8 mouse cellular contexts compared by ENCODE assay signal in the genomic region with DNA sequence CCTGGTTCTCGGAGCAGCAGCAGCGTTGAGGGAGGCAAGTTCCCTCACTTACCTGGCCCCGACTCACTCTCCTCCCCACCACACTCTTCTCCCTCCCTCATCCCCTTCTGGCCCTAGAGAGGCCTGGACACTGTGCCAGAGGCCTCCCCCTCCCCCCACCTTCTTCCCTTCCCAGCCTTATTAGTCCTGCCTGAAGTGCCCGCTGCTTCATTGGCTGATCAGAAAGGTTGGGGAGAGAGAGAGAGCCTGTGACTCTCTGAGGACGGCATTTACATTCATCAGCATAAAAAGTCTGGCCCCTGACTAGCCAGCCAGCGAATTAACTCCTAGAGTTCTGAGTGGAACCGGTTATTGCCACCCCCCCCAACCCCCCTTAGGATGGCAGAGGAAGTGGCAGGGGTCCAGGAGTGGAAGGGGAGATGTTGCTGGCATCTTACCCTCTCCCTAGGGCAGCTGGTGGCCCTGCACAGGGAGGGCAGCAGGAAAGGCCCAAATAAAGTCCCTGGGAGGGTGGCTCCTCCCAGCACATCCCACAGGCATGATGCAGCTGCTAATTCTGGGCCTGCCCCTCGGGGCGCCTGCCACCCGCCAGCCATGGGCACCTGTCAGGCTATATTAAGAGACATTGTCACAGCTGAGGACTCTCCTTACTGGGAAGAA. TPM values are rescaled to one million over a fixed set of nuclear protein-coding genes. Genes with fewer than 3 reads are reported as not detected.
A peak's percentile ranks its signal among the peaks of the same experiment; 100 is the strongest.
DNase-seq lines count a peak whose midpoint lies in the region; ATAC-seq and TF ChIP-seq lines count a peak whose summit lies in the region.

No protein-coding gene starts in this region.

- 19% methylated on average over 10 of the region's 10 CpGs for WGBS in neural tube, embryonic 11.5 days
- WGBS in heart, embryonic 14.5 days, result 18% methylated on average over 10 of the region's 10 CpGs
- 17% methylated on average over 10 of the region's 10 CpGs for WGBS in midbrain, embryonic 10.5 days
- WGBS in lung, adult 2 months, result 47% methylated on average over 10 of the region's 10 CpGs

- ATAC-seq in neural tube, embryonic 11.5 days (ENCODE audit: insufficient read depth, low FRiP score, low TSS enrichment), result no peak
- ATAC-seq in heart, embryonic 14.5 days (ENCODE audit: insufficient number of reproducible peaks, insufficient read depth, low FRiP score, low read depth), result peak; percentile 54
- ATAC-seq in activated CD4-positive, CD25-positive, alpha-beta regulatory T cell, adult 4 months, result no peak

- peak overlapping the region; percentile 60 for H3K27ac ChIP-seq in neural tube, embryonic 11.5 days (ENCODE audit: low read depth, low read length)
- peak overlapping the region; percentile 69 for H3K27ac ChIP-seq in embryonic fibroblast, embryonic 13.5 days (ENCODE audit: insufficient read depth, low read length)
- peak overlapping the region; percentile 96 to 99 for H3K27ac ChIP-seq in heart, embryonic 14.5 days (replicated peaks in 1 of 2; ENCODE audit: control insufficient read depth in 1 of 2, insufficient read depth in 1 of 2, low read depth in 2 of 2, low read length in 2 of 2)
- H3K27ac ChIP-seq in midbrain, embryonic 10.5 days (replicated peaks), result peak overlapping the region; percentile 78

- peak overlapping the region; percentile 24 for H3K4me2 ChIP-seq in neural tube, embryonic 11.5 days (ENCODE audit: low read depth)
- H3K4me2 ChIP-seq in heart, embryonic 14.5 days (ENCODE audit: low read length), result peak overlapping the region; percentile 89

- H3K27me3 ChIP-seq in neural tube, embryonic 11.5 days (ENCODE audit: control insufficient read depth, insufficient read depth, low read length), result no peaks in the 10 kb centered on the region
- H3K27me3 ChIP-seq in heart, embryonic 14.5 days (ENCODE audit: control insufficient read depth, insufficient read depth, low read length), result no peaks in the 10 kb centered on the region
- peaks cover under 1% of the 10 kb centered on the region for H3K27me3 ChIP-seq in midbrain, embryonic 10.5 days (ENCODE audit: low read depth, poor library complexity, severe bottlenecking)

- peaks cover 12% of the 10 kb centered on the region for H3K36me3 ChIP-seq in neural tube, embryonic 11.5 days (ENCODE audit: control insufficient read depth, insufficient read depth, low read length)
- peaks cover 33% of the 10 kb centered on the region for H3K36me3 ChIP-seq in heart, embryonic 14.5 days (ENCODE audit: control insufficient read depth, insufficient read depth, low read length)
- H3K36me3 ChIP-seq in midbrain, embryonic 10.5 days, result peaks cover 50% of the 10 kb centered on the region

- peak; percentile 42 for DNase-seq in neural tube, embryonic 11.5 days (ENCODE audit: low spot score)
- no peak for DNase-seq in neural tube, embryonic 10.5 days (ENCODE audit: extremely low spot score, low spot score)
- DNase-seq in midbrain, embryonic 10.5 days (ENCODE audit: low spot score), result peak; percentile 31
- no peak for DNase-seq in ovary, postnatal 10 days (ENCODE audit: low spot score)
- no peak for DNase-seq in lung, adult 2 months

- no peak for TF ChIP-seq CTCF in embryonic fibroblast, embryonic 13.5 days (IDR thresholded peaks at IDR 0.05; ENCODE audit: borderline replicate concordance, insufficient read depth, low read length)
- TF ChIP-seq CTCF in lung, adult 2 months (IDR thresholded peaks at IDR 0.05; ENCODE audit: insufficient read depth, low read length), result no peak

- peak overlapping the region; percentile 14; the same call in 1 of the 2 replicates for H3K9ac ChIP-seq in neural tube, embryonic 11.5 days (ENCODE audit: low read length)
- H3K9ac ChIP-seq in heart, embryonic 14.5 days (ENCODE audit: low read length), result peak overlapping the region; percentile 97

- no peaks in the 10 kb centered on the region for H3K9me3 ChIP-seq in neural tube, embryonic 11.5 days (ENCODE audit: control insufficient read depth, low read length)
- no peaks in the 10 kb centered on the region for H3K9me3 ChIP-seq in heart, embryonic 14.5 days (ENCODE audit: control insufficient read depth, low read length)
- H3K9me3 ChIP-seq in midbrain, embryonic 10.5 days (replicated peaks), result no peaks in the 10 kb centered on the region

- H3K4me3 ChIP-seq in neural tube, embryonic 11.5 days (ENCODE audit: low read depth, low read length), result peak overlapping the region; percentile 12; the same call in 1 of the 2 replicates
- no peak overlapping the region for H3K4me3 ChIP-seq in embryonic fibroblast, embryonic 13.5 days (ENCODE audit: insufficient read depth, low read length)
- H3K4me3 ChIP-seq in heart, embryonic 14.5 days (ENCODE audit: control insufficient read depth in 1 of 2, insufficient read depth in 1 of 2, low read depth in 1 of 2, low read length in 2 of 2), result peak overlapping the region; percentile 5 to 18; a peak in 2 of 4 replicates
- H3K4me3 ChIP-seq in midbrain, embryonic 10.5 days, result peak overlapping the region; percentile 31
- H3K4me3 ChIP-seq in lung, adult 2 months (replicated peaks; ENCODE audit: extremely low read depth, low read depth, low read length), result no peak overlapping the region

- TF ChIP-seq POLR2A in embryonic fibroblast, embryonic 13.5 days (IDR thresholded peaks at IDR 0.05; ENCODE audit: low read depth, low read length), result no peak
- TF ChIP-seq POLR2A in lung, adult 2 months (IDR thresholded peaks at IDR 0.05; ENCODE audit: borderline replicate concordance, extremely low read depth, low read depth, low read length), result no peak

- H3K4me1 ChIP-seq in neural tube, embryonic 11.5 days (ENCODE audit: control insufficient read depth, insufficient read depth, low read length), result peaks cover 22% of the 10 kb centered on the region
- H3K4me1 ChIP-seq in embryonic fibroblast, embryonic 13.5 days (ENCODE audit: control insufficient read depth, insufficient read depth, low read length), result peaks cover 19% of the 10 kb centered on the region
- peaks cover 40 to 52% of the 10 kb centered on the region in 2 experiments for H3K4me1 ChIP-seq in heart, embryonic 14.5 days (ENCODE audit: control insufficient read depth in 2 of 2, insufficient read depth in 2 of 2, low read length in 2 of 2)
- H3K4me1 ChIP-seq in midbrain, embryonic 10.5 days, result peaks cover 61% of the 10 kb centered on the region
- H3K4me1 ChIP-seq in lung, adult 2 months (ENCODE audit: control insufficient read depth, insufficient read depth, low read length), result peaks cover 6% of the 10 kb centered on the region

RNA-seq across cellular contexts. Expression of gene Dnajb5, which starts 4.0 kb away (rescaled TPM):
- 21.3 and 21.5 TPM in 2 replicates for polyA plus RNA-seq in neural tube, embryonic 11.5 days (2014; fragmentation: Nextera tagmentation; extraction: Ambion mirVana)
- polyA plus RNA-seq in embryonic fibroblast, embryonic 13.5 days (2011; ENCODE audit: insufficient read length, low read depth, missing spikeins), result 31.3 and 38.5 TPM in 2 replicates
- 17.9 and 18.3 TPM in 2 replicates for polyA plus RNA-seq in heart, embryonic 14.5 days (2014; fragmentation: Nextera tagmentation; extraction: Ambion mirVana)
- 14.9 and 22.6 TPM in 2 replicates for polyA plus RNA-seq in midbrain, embryonic 10.5 days (2016; fragmentation: Nextera tagmentation; extraction: Ambion mirVana)
- 20.0 and 22.1 TPM in 2 replicates for polyA plus RNA-seq in lung, adult 2 months (2012; rRNA removed)
- polyA plus RNA-seq in activated CD4-positive, CD25-positive, alpha-beta regulatory T cell, adult 4 months (2017; shearing (Covaris generic)), result 1 to 10 TPM; 6.0 to 7.2 TPM

RNA-seq across cellular contexts. Expression of gene 1700022I11Rik, which starts 15.8 kb away (rescaled TPM):
- polyA plus RNA-seq in neural tube, embryonic 11.5 days (2014; fragmentation: Nextera tagmentation; extraction: Ambion mirVana), result 0.39 and 0.56 TPM in 2 replicates
- not detected in 2 replicates for polyA plus RNA-seq in embryonic fibroblast, embryonic 13.5 days (2011; ENCODE audit: insufficient read length, low read depth, missing spikeins)
- 0.57 and 0.70 TPM in 2 replicates for polyA plus RNA-seq in heart, embryonic 14.5 days (2014; fragmentation: Nextera tagmentation; extraction: Ambion mirVana)
- polyA plus RNA-seq in midbrain, embryonic 10.5 days (2016; fragmentation: Nextera tagmentation; extraction: Ambion mirVana), result 0.47 and 0.59 TPM in 2 replicates
- not detected in 2 replicates for polyA plus RNA-seq in lung, adult 2 months (2012; rRNA removed)
- under 1 TPM in 1 of 2 experiments, not detected in 1; 0.25 TPM for polyA plus RNA-seq in activated CD4-positive, CD25-positive, alpha-beta regulatory T cell, adult 4 months (2017; shearing (Covaris generic))

RNA-seq across cellular contexts. Expression of gene Phf24, which starts 37.1 kb away (rescaled TPM):
- 2.7 and 3.6 TPM in 2 replicates for polyA plus RNA-seq in neural tube, embryonic 11.5 days (2014; fragmentation: Nextera tagmentation; extraction: Ambion mirVana)
- not detected in 2 replicates for polyA plus RNA-seq in embryonic fibroblast, embryonic 13.5 days (2011; ENCODE audit: insufficient read length, low read depth, missing spikeins)
- 5.6 and 5.8 TPM in 2 replicates for polyA plus RNA-seq in heart, embryonic 14.5 days (2014; fragmentation: Nextera tagmentation; extraction: Ambion mirVana)
- 1.6 and 2.1 TPM in 2 replicates for polyA plus RNA-seq in midbrain, embryonic 10.5 days (2016; fragmentation: Nextera tagmentation; extraction: Ambion mirVana)
- polyA plus RNA-seq in lung, adult 2 months (2012; rRNA removed), result 7.6 and 10.3 TPM in 2 replicates
- under 1 TPM in 1 of 2 experiments, not detected in 1; 0.14 TPM for polyA plus RNA-seq in activated CD4-positive, CD25-positive, alpha-beta regulatory T cell, adult 4 months (2017; shearing (Covaris generic))

RNA-seq across cellular contexts. Expression of gene Vcp, which starts 46.7 kb away (rescaled TPM):
- 664 and 691 TPM in 2 replicates for polyA plus RNA-seq in neural tube, embryonic 11.5 days (2014; fragmentation: Nextera tagmentation; extraction: Ambion mirVana)
- 310 and 337 TPM in 2 replicates for polyA plus RNA-seq in embryonic fibroblast, embryonic 13.5 days (2011; ENCODE audit: insufficient read length, low read depth, missing spikeins)
- 469 and 477 TPM in 2 replicates for polyA plus RNA-seq in heart, embryonic 14.5 days (2014; fragmentation: Nextera tagmentation; extraction: Ambion mirVana)
- 656 and 674 TPM in 2 replicates for polyA plus RNA-seq in midbrain, embryonic 10.5 days (2016; fragmentation: Nextera tagmentation; extraction: Ambion mirVana)
- 118 and 146 TPM in 2 replicates for polyA plus RNA-seq in lung, adult 2 months (2012; rRNA removed)
- polyA plus RNA-seq in activated CD4-positive, CD25-positive, alpha-beta regulatory T cell, adult 4 months (2017; shearing (Covaris generic)), result 100 to 1,000 TPM; 146 TPM

RNA-seq across cellular contexts. Expression of gene Fancg, which starts 56.7 kb away (rescaled TPM):
- polyA plus RNA-seq in neural tube, embryonic 11.5 days (2014; fragmentation: Nextera tagmentation; extraction: Ambion mirVana), result 17.3 and 19.3 TPM in 2 replicates
- 7.7 and 9.4 TPM in 2 replicates for polyA plus RNA-seq in embryonic fibroblast, embryonic 13.5 days (2011; ENCODE audit: insufficient read length, low read depth, missing spikeins)
- 10.8 and 11.7 TPM in 2 replicates for polyA plus RNA-seq in heart, embryonic 14.5 days (2014; fragmentation: Nextera tagmentation; extraction: Ambion mirVana)
- polyA plus RNA-seq in midbrain, embryonic 10.5 days (2016; fragmentation: Nextera tagmentation; extraction: Ambion mirVana), result 25.0 and 27.2 TPM in 2 replicates
- 9.1 and 12.8 TPM in 2 replicates for polyA plus RNA-seq in lung, adult 2 months (2012; rRNA removed)
- 10 to 100 TPM; 16.5 to 27.4 TPM for polyA plus RNA-seq in activated CD4-positive, CD25-positive, alpha-beta regulatory T cell, adult 4 months (2017; shearing (Covaris generic))

Comparison
In these comparisons a context has a peak if more than half of its experiments do, and no peak if none do; other contexts are left out.
1. DNase-seq: peak in neural tube, embryonic 11.5 days (single experiment) and midbrain, embryonic 10.5 days (single experiment); none in neural tube, embryonic 10.5 days (single experiment), ovary, postnatal 10 days (single experiment) and lung, adult 2 months (single experiment).
2. H3K4me3 ChIP-seq: peak in neural tube, embryonic 11.5 days (single experiment), heart, embryonic 14.5 days (2 of 2) and midbrain, embryonic 10.5 days (single experiment); none in embryonic fibroblast, embryonic 13.5 days (single experiment) and lung, adult 2 months (single experiment).
3. Peak in every context shown above with its lines, with median percentiles within 50 percentile points of each other: H3K27ac ChIP-seq.